9 mouse cellular contexts compared by ENCODE assay signal in the genomic region with DNA sequence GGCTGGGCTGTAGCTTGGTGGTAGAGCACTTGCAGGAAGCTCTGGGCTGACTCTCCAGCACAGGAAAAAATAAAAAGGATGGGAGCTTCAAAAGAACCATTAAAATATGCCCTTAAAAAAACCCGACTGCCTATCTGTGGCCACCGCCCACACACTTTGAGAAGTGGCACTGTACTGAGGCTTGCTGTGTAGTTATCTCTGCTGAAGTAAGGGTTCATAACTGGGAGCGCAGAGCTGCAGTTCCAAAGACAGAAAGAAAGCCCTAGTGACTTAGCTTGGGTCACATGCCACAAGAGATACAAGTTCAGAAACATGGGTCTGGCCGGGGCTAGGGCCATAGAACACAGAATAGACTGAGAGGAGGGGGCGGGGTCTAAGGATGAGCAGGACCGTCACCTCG. TPM values are rescaled to one million over a fixed set of nuclear protein-coding genes. Genes with fewer than 3 reads are reported as not detected.
DNase-seq lines count a peak whose midpoint lies in the region; ATAC-seq lines count a peak whose summit lies in the region.
"Had no signal": no experiment of that assay in that cellular context is flagged by ENCODE, and none has a peak within 500 bp of the region (broad histone marks: within the 10 kb centered on the region; RNA-seq: fewer than 3 reads in every experiment).

No protein-coding gene starts in this region.

- 0 out of 2 replicates have a peak overlapping the region, but pooled peaks have one; percentile 14 for H3K4me3 ChIP-seq in heart, embryonic 11.5 days (ENCODE audit: low read depth, low read length)
- H3K4me3 ChIP-seq in midbrain, embryonic 13.5 days (replicated peaks) = no peak overlapping the region
- H3K4me3 ChIP-seq in midbrain, embryonic 16.5 days (ENCODE audit: low read depth, low read length) = no peak overlapping the region
- no peak overlapping the region for H3K4me3 ChIP-seq in intestine, embryonic 16.5 days (ENCODE audit: low read length)
- H3K4me3 ChIP-seq in stomach, embryonic 15.5 days (replicated peaks) = no peak overlapping the region
- H3K4me3 ChIP-seq: embryonic facial prominence, embryonic 12.5 days had no signal

- H3K27ac ChIP-seq in heart, embryonic 11.5 days (ENCODE audit: low read depth, low read length) = peak overlapping the region; percentile 88
- 0 out of 2 replicates have a peak overlapping the region, but pooled peaks have one; percentile 47 for H3K27ac ChIP-seq in midbrain, embryonic 13.5 days
- no peak overlapping the region for H3K27ac ChIP-seq in midbrain, embryonic 16.5 days (ENCODE audit: low read length)
- peak overlapping the region; percentile 20; the same call in 1 of the 2 replicates for H3K27ac ChIP-seq in intestine, embryonic 16.5 days (ENCODE audit: low read length)
- peak overlapping the region; percentile 72 for H3K27ac ChIP-seq in stomach, embryonic 15.5 days
- H3K27ac ChIP-seq: embryonic facial prominence, embryonic 12.5 days had no signal

- H3K36me3 ChIP-seq in heart, embryonic 11.5 days (ENCODE audit: control insufficient read depth, insufficient read depth, low read length) = 0 out of 2 replicates have a peak, but pooled peaks cover 2% of the 10 kb centered on the region
- H3K36me3 ChIP-seq in midbrain, embryonic 13.5 days = peaks cover 14% of the 10 kb centered on the region
- H3K36me3 ChIP-seq in midbrain, embryonic 16.5 days (ENCODE audit: control insufficient read depth, insufficient read depth, low read length) = peaks cover 3% of the 10 kb centered on the region; the same call in 1 of the 2 replicates
- no peaks in the 10 kb centered on the region for H3K36me3 ChIP-seq in intestine, embryonic 16.5 days (ENCODE audit: control insufficient read depth, insufficient read depth, low read length)
- peaks cover 5% of the 10 kb centered on the region; the same call in 1 of the 2 replicates for H3K36me3 ChIP-seq in stomach, embryonic 15.5 days
- H3K36me3 ChIP-seq: embryonic facial prominence, embryonic 12.5 days had no signal

- ATAC-seq in heart, embryonic 11.5 days (replicated peaks; ENCODE audit: insufficient number of reproducible peaks, low FRiP score, low TSS enrichment) = no peak; the same call in 1 of the 2 replicates
- no peak for ATAC-seq in midbrain, embryonic 13.5 days
- ATAC-seq in midbrain, embryonic 16.5 days = no peak
- ATAC-seq in intestine, embryonic 16.5 days = peak; percentile 34
- ATAC-seq in stomach, embryonic 15.5 days (ENCODE audit: insufficient read depth, low FRiP score, low read depth) = peak; percentile 51; the same call in 1 of the 2 replicates

- H3K9ac ChIP-seq in heart, embryonic 11.5 days (ENCODE audit: low read depth, low read length) = 0 out of 2 replicates have a peak overlapping the region, but pooled peaks have one; percentile 6
- no peak overlapping the region for H3K9ac ChIP-seq in midbrain, embryonic 13.5 days (replicated peaks)
- no peak overlapping the region for H3K9ac ChIP-seq in midbrain, embryonic 16.5 days (ENCODE audit: low read depth, low read length)
- no peak overlapping the region for H3K9ac ChIP-seq in intestine, embryonic 16.5 days (ENCODE audit: low read depth, low read length)
- H3K9ac ChIP-seq in stomach, embryonic 15.5 days = no peak overlapping the region
- H3K9ac ChIP-seq: embryonic facial prominence, embryonic 12.5 days had no signal

- H3K4me1 ChIP-seq in heart, embryonic 11.5 days (ENCODE audit: control insufficient read depth, insufficient read depth, low read length) = peaks cover 80% of the 10 kb centered on the region
- H3K4me1 ChIP-seq in midbrain, embryonic 13.5 days (replicated peaks) = peaks cover 67% of the 10 kb centered on the region
- peaks cover 36% of the 10 kb centered on the region for H3K4me1 ChIP-seq in midbrain, embryonic 16.5 days (ENCODE audit: control insufficient read depth, insufficient read depth, low read length)
- peaks cover 70% of the 10 kb centered on the region for H3K4me1 ChIP-seq in intestine, embryonic 16.5 days (ENCODE audit: control insufficient read depth, insufficient read depth, low read length)
- H3K4me1 ChIP-seq in stomach, embryonic 15.5 days = peaks cover 51% of the 10 kb centered on the region

- no peak for DNase-seq in heart, postnatal 4 days
- DNase-seq in T-cell, adult 2 months (ENCODE audit: low spot score) = no peak
- DNase-seq in right cerebral cortex, postnatal 36 days (ENCODE audit: low spot score in 2 of 2) = no peak

- 40% methylated on average over 7 of the region's 7 CpGs for WGBS in heart, embryonic 11.5 days (ENCODE audit: insufficient replicate concordance)
- 85% methylated on average over 7 of the region's 7 CpGs for WGBS in midbrain, embryonic 13.5 days
- 83% methylated on average over 7 of the region's 7 CpGs for WGBS in midbrain, embryonic 16.5 days
- 75% methylated on average over 7 of the region's 7 CpGs for WGBS in intestine, embryonic 16.5 days
- 70% methylated on average over 7 of the region's 7 CpGs for WGBS in stomach, embryonic 15.5 days

- no peaks in the 10 kb centered on the region for H3K9me3 ChIP-seq in heart, embryonic 11.5 days (replicated peaks; ENCODE audit: control insufficient read depth, low read length)
- H3K9me3 ChIP-seq in midbrain, embryonic 13.5 days = no peaks in the 10 kb centered on the region
- H3K9me3 ChIP-seq in midbrain, embryonic 16.5 days (replicated peaks; ENCODE audit: control insufficient read depth, low read length, poor library complexity, severe bottlenecking) = no peaks in the 10 kb centered on the region
- no peaks in the 10 kb centered on the region for H3K9me3 ChIP-seq in intestine, embryonic 16.5 days (ENCODE audit: control insufficient read depth, low read length)
- H3K9me3 ChIP-seq in stomach, embryonic 15.5 days = no peaks in the 10 kb centered on the region
- H3K9me3 ChIP-seq: embryonic facial prominence, embryonic 12.5 days had no signal

- H3K27me3 ChIP-seq in heart, embryonic 11.5 days (ENCODE audit: control insufficient read depth, insufficient read depth, low read length) = no peaks in the 10 kb centered on the region
- no peaks in the 10 kb centered on the region for H3K27me3 ChIP-seq in midbrain, embryonic 13.5 days
- no peaks in the 10 kb centered on the region for H3K27me3 ChIP-seq in midbrain, embryonic 16.5 days (ENCODE audit: control insufficient read depth, insufficient read depth, low read depth, low read length)
- H3K27me3 ChIP-seq in intestine, embryonic 16.5 days (replicated peaks; ENCODE audit: control insufficient read depth, insufficient read depth, low read length) = no peaks in the 10 kb centered on the region
- no peaks in the 10 kb centered on the region for H3K27me3 ChIP-seq in stomach, embryonic 15.5 days (replicated peaks)
- H3K27me3 ChIP-seq: embryonic facial prominence, embryonic 12.5 days had no signal

- peak overlapping the region; percentile 52 for H3K4me2 ChIP-seq in heart, embryonic 11.5 days
- H3K4me2 ChIP-seq in midbrain, embryonic 13.5 days (replicated peaks) = no peak overlapping the region
- H3K4me2 ChIP-seq in midbrain, embryonic 16.5 days (ENCODE audit: low read length) = no peak overlapping the region
- H3K4me2 ChIP-seq in intestine, embryonic 16.5 days (ENCODE audit: low read depth, low read length) = no peak overlapping the region
- peak overlapping the region; percentile 22; the same call in 1 of the 2 replicates for H3K4me2 ChIP-seq in stomach, embryonic 15.5 days
- H3K4me2 ChIP-seq: embryonic facial prominence, embryonic 12.5 days had no signal

RNA-seq across cellular contexts. Expression of gene 2310022B05Rik, which starts 5.2 kb away (rescaled TPM):
- polyA plus RNA-seq in heart, embryonic 11.5 days (2014; fragmentation: Nextera tagmentation; extraction: Ambion mirVana) = 38.4 and 42.9 TPM in 2 replicates
- total RNA-seq in heart, postnatal 4 days (2021) = 100 to 1,000 TPM; 173 to 189 TPM
- 15.7 and 18.1 TPM in 2 replicates for polyA plus RNA-seq in midbrain, embryonic 13.5 days (2015; fragmentation: Nextera tagmentation; extraction: Ambion mirVana)
- 20.0 and 24.2 TPM in 2 replicates for polyA plus RNA-seq in midbrain, embryonic 16.5 days (2015; fragmentation: Nextera tagmentation; extraction: Ambion mirVana)
- polyA plus RNA-seq in intestine, embryonic 16.5 days (2015; fragmentation: Nextera tagmentation; extraction: Ambion mirVana) = 17.0 and 20.8 TPM in 2 replicates
- 25.1 and 26.5 TPM in 2 replicates for polyA plus RNA-seq in stomach, embryonic 15.5 days (2015; fragmentation: Nextera tagmentation; extraction: Ambion mirVana)

Comparison
In these comparisons a context has a peak if more than half of its experiments do, and no peak if none do; other contexts are left out.
1. ATAC-seq: peak in intestine, embryonic 16.5 days (single experiment) and stomach, embryonic 15.5 days (single experiment); none in heart, embryonic 11.5 days (single experiment), midbrain, embryonic 13.5 days (single experiment) and midbrain, embryonic 16.5 days (single experiment).
2. H3K4me2 ChIP-seq: peak in heart, embryonic 11.5 days (single experiment) and stomach, embryonic 15.5 days (single experiment); none in midbrain, embryonic 13.5 days (single experiment), midbrain, embryonic 16.5 days (single experiment) and intestine, embryonic 16.5 days (single experiment).